Mouse (Mus musculus): Measurements from ENCODE around the gene Gpr132.

DNA sequence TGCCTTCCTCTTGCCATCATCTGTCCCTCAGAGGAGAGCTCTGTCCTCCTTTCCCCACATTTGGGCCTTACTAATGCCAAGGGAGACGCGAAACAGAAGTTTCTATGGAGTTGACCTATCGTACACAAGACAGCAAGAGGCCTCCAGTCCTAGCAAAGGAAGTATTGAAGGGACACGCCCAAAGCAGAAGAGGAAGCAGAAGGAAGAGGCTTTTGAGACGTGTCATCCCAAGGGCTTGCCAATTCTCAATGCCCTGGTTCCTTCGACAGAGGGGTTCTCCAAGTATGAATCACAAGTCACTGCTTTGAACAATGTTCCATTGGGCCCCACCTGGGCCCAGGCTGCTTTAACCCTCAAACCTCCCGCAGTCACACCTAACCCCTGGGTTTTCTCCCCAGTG is 3.2 kb downstream of the Gpr132 start:
- no peak for TF ChIP-seq CTCF (IDR thresholded peaks at IDR 0.05; ENCODE audit: borderline replicate concordance, control insufficient read depth, extremely low read depth, insufficient read depth, low read length, poor library complexity)
- TF ChIP-seq POLR2A (IDR thresholded peaks at IDR 0.05; ENCODE audit: control insufficient read depth, extremely low read depth, insufficient read depth, low read length, poor library complexity): no peak

Measured in thymus, adult 2 months (tissue).